Mouse (Mus musculus) embryo, embryonic 11.5 days (tissue): Measurements from ENCODE around the gene Zfp697.
"Not testable (repeated sequence)": the region's sequence is repeated elsewhere in the genome, so short reads cannot be mapped to it uniquely, and the experiment has no call there.

Experiments used
- DNase-seq: peaks from one replicate; pipeline ENCODE4 v3.0.0-alpha.2; 2012; ENCODE audit warnings: low read depth, low spot score

Gene Zfp697

GRCm38 (mm10) chr3:98368776-98369175, 13.5 kb upstream of the Zfp697 start:
- no peak for DNase-seq

GRCm38 (mm10) chr3:98374062-98374719, 8.1 kb upstream of the Zfp697 start:
- DNase-seq: no peak

GRCm38 (mm10) chr3:98374980-98375379, 7.3 kb upstream of the Zfp697 start:
- DNase-seq: no peak

- DNase-seq: no peak
These were observed 4.0 kb upstream of the Zfp697 start for GRCm38 (mm10) chr3:98378267-98378666.

DNA sequence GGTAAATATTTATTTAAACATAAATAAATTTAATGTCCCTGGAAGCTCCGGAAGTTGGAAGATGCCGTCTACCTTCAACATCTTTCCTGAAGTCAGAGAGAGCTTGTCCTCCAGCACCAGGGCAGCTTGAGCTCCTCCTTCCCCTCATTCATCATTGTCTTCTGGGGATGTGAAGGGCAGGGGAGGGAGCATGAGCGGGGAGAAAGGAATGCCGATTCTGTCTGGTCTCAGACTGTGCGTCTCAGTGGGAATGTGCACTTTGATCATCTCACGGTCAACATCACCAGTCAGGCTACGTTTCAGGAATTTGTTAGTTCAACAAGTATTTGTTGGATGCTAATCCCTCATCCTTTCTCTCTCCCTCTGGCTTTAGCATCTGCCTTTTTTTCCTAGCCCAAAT, 3.0 kb upstream of the Zfp697 start:
- DNase-seq: no peak

- no peak for DNase-seq
These were observed 500 bp upstream of the Zfp697 start for GRCm38 (mm10) chr3:98381677-98382245.

GRCm38 (mm10) chr3:98383024-98383790, 946 bp downstream of the Zfp697 start:
- DNase-seq: no peak

GRCm38 (mm10) chr3:98387086-98387485, 4.8 kb downstream of the Zfp697 start:
- DNase-seq: no peak

- no peak for DNase-seq
These were observed 5.5 kb downstream of the Zfp697 start for GRCm38 (mm10) chr3:98387756-98388155.

GRCm38 (mm10) chr3:98389305-98389704, 7.0 kb downstream of the Zfp697 start:
- no peak for DNase-seq

GRCm38 (mm10) chr3:98404268-98404895, 22.1 kb downstream of the Zfp697 start:
- not testable (repeated sequence) for DNase-seq

GRCm38 (mm10) chr3:98405877-98406276, 23.6 kb downstream of the Zfp697 start:
- DNase-seq: not testable (repeated sequence)

- DNase-seq: not testable (repeated sequence)
These were observed 24.4 kb downstream of the Zfp697 start for GRCm38 (mm10) chr3:98406569-98407144.

- not testable (repeated sequence) for DNase-seq
These were observed 25.1 kb downstream of the Zfp697 start for GRCm38 (mm10) chr3:98407261-98407780.

DNA sequence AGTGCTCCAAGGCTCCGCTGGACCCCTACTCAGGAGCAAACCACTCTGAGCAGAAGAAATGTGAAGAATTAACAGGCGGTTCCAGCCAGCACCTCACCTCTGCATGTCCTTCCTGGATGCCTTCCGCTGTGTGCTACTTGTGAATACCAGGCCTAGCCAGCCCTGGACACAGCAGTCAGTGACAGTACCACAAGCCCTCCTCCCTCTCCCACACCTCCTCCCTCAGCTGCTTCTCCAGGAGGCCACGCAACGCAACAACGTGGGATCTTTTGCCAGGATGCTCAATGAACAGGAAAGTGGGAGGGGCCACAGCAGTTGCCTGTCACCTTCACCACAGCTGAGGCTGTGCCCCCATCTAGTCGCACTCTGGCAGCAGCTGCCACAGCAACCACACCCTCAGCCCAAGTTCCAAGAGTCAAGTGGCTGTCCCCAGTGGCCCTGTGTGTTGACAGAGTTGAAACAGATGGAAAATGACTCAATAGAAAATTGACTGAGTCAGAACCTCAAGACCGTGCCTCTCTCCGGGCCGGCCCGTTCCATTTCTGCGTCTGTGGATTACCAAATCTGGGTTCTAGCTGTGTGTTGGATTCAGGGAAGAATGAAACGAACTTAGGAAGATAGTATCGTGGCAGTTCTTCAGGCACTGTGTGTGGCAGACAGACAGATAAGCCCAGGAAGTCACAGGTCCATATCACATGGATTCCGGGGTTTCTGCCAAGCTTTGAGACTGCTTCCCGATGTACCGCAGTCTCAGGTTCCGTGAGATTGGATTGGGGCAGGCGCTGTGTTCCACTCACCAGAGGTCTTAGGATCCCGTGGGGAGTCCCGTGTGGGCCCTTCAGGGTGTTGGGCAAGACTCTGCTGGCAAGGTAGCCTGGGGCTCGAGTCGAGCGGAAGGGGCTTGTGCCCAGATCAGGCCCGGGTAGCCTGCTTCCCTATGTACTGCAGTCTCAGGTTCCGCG, 28.6 kb downstream of the Zfp697 start:
- DNase-seq: not testable (repeated sequence)

DNA sequence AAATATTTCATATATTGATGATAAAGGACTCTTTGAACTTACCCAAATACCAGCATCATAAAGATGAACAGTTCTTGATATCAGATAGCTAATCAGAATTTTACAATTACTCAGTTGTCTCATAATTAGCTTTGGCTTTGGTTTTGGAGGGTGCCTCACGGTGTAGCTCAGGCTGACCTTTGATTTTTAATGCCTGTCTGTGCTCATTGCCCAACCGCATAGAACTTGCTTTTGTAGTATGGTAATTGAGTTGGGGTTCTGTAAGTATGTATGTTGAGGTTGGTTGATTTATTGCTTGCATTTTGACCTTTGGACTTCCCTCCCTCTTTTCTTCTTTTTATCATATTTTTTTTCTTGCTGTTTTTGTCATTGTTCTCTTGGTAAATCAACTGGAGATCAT, 31.5 kb downstream of the Zfp697 start:
- DNase-seq: no peak

DNA sequence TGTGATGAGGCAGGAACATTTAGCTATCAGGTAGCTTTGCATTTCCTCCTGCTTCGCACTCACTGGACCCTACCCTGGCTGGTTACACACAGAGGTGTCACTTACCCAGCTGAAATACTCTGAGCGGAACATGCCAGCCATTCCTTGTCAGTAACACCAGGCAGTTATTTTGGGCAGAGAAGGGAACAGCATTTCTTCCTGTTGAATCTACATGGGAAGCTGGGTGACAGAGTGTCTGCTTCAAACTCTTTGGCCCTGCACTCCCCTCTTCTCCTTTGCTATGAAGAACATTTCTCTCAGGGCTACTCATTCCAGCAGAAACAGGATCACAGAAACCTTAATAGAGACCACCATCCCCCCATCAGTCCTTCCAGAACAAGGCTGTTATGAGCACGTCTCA, 32.0 kb downstream of the Zfp697 start:
- DNase-seq: no peak

- no peak for DNase-seq
These were observed 34.4 kb downstream of the Zfp697 start for GRCm38 (mm10) chr3:98416426-98417250.

DNA sequence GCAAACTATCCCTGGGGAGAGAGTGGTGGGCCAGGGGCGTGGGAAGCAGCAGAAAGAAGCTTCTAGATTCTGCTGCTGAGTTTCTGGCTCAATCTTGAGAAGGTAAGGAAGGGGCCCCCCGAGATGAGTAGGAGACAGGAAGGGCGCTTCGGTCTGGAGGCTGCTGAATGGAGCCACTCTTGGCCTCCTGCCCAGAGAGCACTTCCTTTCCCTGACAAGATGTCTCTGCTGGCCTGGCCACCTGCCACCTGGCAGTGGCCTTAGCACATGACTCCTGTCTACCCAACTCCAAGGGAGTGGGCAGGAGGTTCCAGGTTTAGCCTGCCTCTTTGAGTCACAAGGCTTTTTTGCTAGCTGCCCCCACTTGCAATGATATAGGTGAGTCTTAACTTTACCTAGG, 35.1 kb downstream of the Zfp697 start:
- no peak for DNase-seq
